9 mouse cellular contexts compared by ENCODE assay signal in genomic region chr5:144387851-144388250, GRCm38 (mm10). TPM values are rescaled to one million over a fixed set of nuclear protein-coding genes. Genes with fewer than 3 reads are reported as not detected.
DNase-seq lines count a peak whose midpoint lies in the region; ATAC-seq and TF ChIP-seq lines count a peak whose summit lies in the region.
"Had no signal": no experiment of that assay in that cellular context is flagged by ENCODE, and none has a peak within 500 bp of the region (broad histone marks: within the 10 kb centered on the region; RNA-seq: fewer than 3 reads in every experiment).

No protein-coding gene starts in this region.

- H3K4me3 ChIP-seq in C2C12 (ENCODE audit: insufficient read depth, poor library complexity, severe bottlenecking) = no peak overlapping the region
- H3K4me3 ChIP-seq in ES-E14 (ENCODE audit: insufficient read depth in 1 of 2, low read depth in 1 of 2, low read length in 2 of 2, poor library complexity in 1 of 2, severe bottlenecking in 1 of 2) = no peak overlapping the region
- H3K4me3 ChIP-seq in cerebellum, adult 2 months (replicated peaks; ENCODE audit: insufficient read depth, low read depth, low read length) = no peak overlapping the region
- H3K4me3 ChIP-seq in lung, embryonic 14.5 days (ENCODE audit: low read depth, low read length) = no peak overlapping the region
- H3K4me3 ChIP-seq: myocyte had no signal

- H3K79me3 ChIP-seq in C2C12 (ENCODE audit: low read depth) = no peaks in the 10 kb centered on the region

- WGBS in cerebellum, adult 2 months = 9% methylated on average over 6 of the region's 6 CpGs
- 7% methylated on average over 6 of the region's 6 CpGs for WGBS in lung, embryonic 14.5 days

- H3K9ac ChIP-seq in ES-E14 (ENCODE audit: insufficient read depth, low read depth, low read length, poor library complexity, severe bottlenecking) = no peak overlapping the region
- no peak overlapping the region for H3K9ac ChIP-seq in lung, embryonic 14.5 days

- H3K4me1 ChIP-seq in ES-E14 (ENCODE audit: control insufficient read depth in 2 of 2, insufficient read depth in 2 of 2, low read length in 2 of 2, poor library complexity in 1 of 2) = no peaks in the 10 kb centered on the region
- H3K4me1 ChIP-seq in cerebellum, adult 2 months (ENCODE audit: control insufficient read depth, insufficient read depth, low read length) = no peaks in the 10 kb centered on the region
- H3K4me1 ChIP-seq in lung, embryonic 14.5 days (ENCODE audit: insufficient read depth) = no peaks in the 10 kb centered on the region

- peak; percentile 8 for TF ChIP-seq CTCF in C2C12 (IDR thresholded peaks at IDR 0.05; ENCODE audit: control insufficient read depth, insufficient read depth, insufficient read length)
- peak; percentile 73 for TF ChIP-seq CTCF in cerebellum, adult 2 months (IDR thresholded peaks at IDR 0.05; ENCODE audit: borderline replicate concordance, insufficient read depth, low read depth, low read length)
- peak; percentile 78 for TF ChIP-seq CTCF in lung, embryonic 14.5 days (IDR thresholded peaks at IDR 0.05; ENCODE audit: low read depth)

- peak; percentile 24; the same call in 1 of the 2 replicates for ATAC-seq in lung, embryonic 14.5 days (ENCODE audit: insufficient read depth)
- ATAC-seq in megakaryocyte, adult 5-6 weeks (ENCODE audit: poor library complexity, severe bottlenecking) = no peak

- no peak overlapping the region for H3ac ChIP-seq in C2C12 (ENCODE audit: control insufficient read depth, insufficient read length, low read depth)

- TF ChIP-seq POLR2A in cerebellum, adult 2 months (IDR thresholded peaks at IDR 0.05; ENCODE audit: borderline replicate concordance, insufficient read depth, low read length) = no peak

- H3K36me3 ChIP-seq in C2C12 (ENCODE audit: control insufficient read depth, insufficient read depth) = no peaks in the 10 kb centered on the region
- no peaks in the 10 kb centered on the region for H3K36me3 ChIP-seq in ES-E14 (ENCODE audit: control insufficient read depth, insufficient read depth, low read length, poor library complexity, severe bottlenecking)
- H3K36me3 ChIP-seq in lung, embryonic 14.5 days (ENCODE audit: insufficient read depth) = no peaks in the 10 kb centered on the region

- H3K79me2 ChIP-seq in C2C12 (ENCODE audit: control insufficient read depth, insufficient read depth) = no peaks in the 10 kb centered on the region

- H3K9me3 ChIP-seq in ES-E14 (ENCODE audit: control insufficient read depth, insufficient read depth, low read depth, low read length) = no peaks in the 10 kb centered on the region
- H3K9me3 ChIP-seq in lung, embryonic 14.5 days (ENCODE audit: low read depth, low read length) = no peaks in the 10 kb centered on the region

- H3K27me3 ChIP-seq in C2C12 (ENCODE audit: control insufficient read depth, insufficient read depth, insufficient read length) = no peaks in the 10 kb centered on the region
- no peaks in the 10 kb centered on the region for H3K27me3 ChIP-seq in cerebellum, adult 2 months (ENCODE audit: control insufficient read depth, insufficient read depth, low read length)
- H3K27me3 ChIP-seq in lung, embryonic 14.5 days (ENCODE audit: insufficient read depth, low read length) = no peaks in the 10 kb centered on the region

- in situ Hi-C loops in ES-E14 (cut with MboI; ENCODE audit: low sequenced_read_pairs in 2 of 2, unreplicated experiment in 2 of 2) = loop anchor here (5.0 to 10.0 kb wide), 2 partner anchors 344 to 347 kb away; no protein-coding TSS in a partner anchor

- no peak overlapping the region for H3K4me2 ChIP-seq in lung, embryonic 14.5 days

- no peak overlapping the region for H3K27ac ChIP-seq in ES-E14 (ENCODE audit: insufficient read depth, low read depth, low read length, poor library complexity, severe bottlenecking)
- H3K27ac ChIP-seq in cerebellum, adult 2 months (ENCODE audit: insufficient read depth, low read length) = no peak overlapping the region
- H3K27ac ChIP-seq in lung, embryonic 14.5 days (ENCODE audit: low read depth) = no peak overlapping the region

- peak; percentile 41 for DNase-seq in ES-E14 (ENCODE audit: low read depth, low spot score)
- DNase-seq in cerebellum, adult 2 months = peak; percentile 39 to 56
- DNase-seq in forelimb bud, embryonic 11.5 days (ENCODE audit: low read depth, low spot score) = peak; percentile 60
- peak; percentile 56 for DNase-seq in kidney, postnatal 14 days
- DNase-seq in lung, embryonic 14.5 days = peak; percentile 83
- DNase-seq in retina, postnatal 7 days (ENCODE audit: low read depth, low spot score) = peak; percentile 36

TF ChIP-seq in C2C12, 6 proteins besides CTCF, POLR2A, EP300 and RAD21:
- no peak for TF ChIP-seq CEBPB (IDR thresholded peaks at IDR 0.05; ENCODE audit: low read depth)
- TF ChIP-seq USF1 (IDR thresholded peaks at IDR 0.05; ENCODE audit: low read depth) = no peak
- TF ChIP-seq MAX (IDR thresholded peaks at IDR 0.05) = no peak
- no peak for TF ChIP-seq MYOD1 (IDR thresholded peaks at IDR 0.05; ENCODE audit: control insufficient read depth, insufficient read length, low read depth)
- TF ChIP-seq MYOG (IDR thresholded peaks at IDR 0.05; ENCODE audit: control insufficient read depth, extremely low read depth, insufficient read length) = no peak
- no peak for TF ChIP-seq FOSL1 (IDR thresholded peaks at IDR 0.05; ENCODE audit: insufficient read depth, low read length, poor library complexity, severe bottlenecking)

TF ChIP-seq in ES-E14, 5 proteins besides CTCF, POLR2A, EP300 and RAD21:
- no peak for TF ChIP-seq HCFC1 (IDR thresholded peaks at IDR 0.05; ENCODE audit: borderline replicate concordance, insufficient read depth, low read length)
- TF ChIP-seq ZC3H11A (IDR thresholded peaks at IDR 0.05; ENCODE audit: borderline replicate concordance, low read depth, low read length) = peak; percentile 79; the same call in 1 of the 2 replicates

RNA-seq across cellular contexts. Expression of gene Baiap2l1, which starts 29.9 kb away (rescaled TPM):
- 18.9 TPM for polyA plus RNA-seq in C2C12 (2012; fragmentation: generic; extraction: Trizol)
- total RNA-seq in ES-E14 (2012; rRNA removed) = 0.69 and 1.4 TPM in 2 replicates
- polyA plus RNA-seq in cerebellum, adult 2 months (2012; rRNA removed) = 0.34 and 1.0 TPM in 2 replicates
- 7.5 and 8.1 TPM in 2 replicates for polyA plus RNA-seq in lung, embryonic 14.5 days (2014; fragmentation: Nextera tagmentation; extraction: Ambion mirVana)
- total RNA-seq in megakaryocyte, adult 5-6 weeks (2015) = not detected in 2 replicates
- not detected in 2 replicates for total RNA-seq in megakaryocyte, adult 5-6 weeks (2017)

Comparison
In these comparisons a context has a peak if more than half of its experiments do, and no peak if none do; other contexts are left out.
1. CTCF ChIP-seq: peak in every context shown above with its lines; median percentile 78 in lung, embryonic 14.5 days; 73 in cerebellum, adult 2 months; 8 in C2C12.